ENCODE assay signal across 12 mouse cellular contexts in the genomic region with DNA sequence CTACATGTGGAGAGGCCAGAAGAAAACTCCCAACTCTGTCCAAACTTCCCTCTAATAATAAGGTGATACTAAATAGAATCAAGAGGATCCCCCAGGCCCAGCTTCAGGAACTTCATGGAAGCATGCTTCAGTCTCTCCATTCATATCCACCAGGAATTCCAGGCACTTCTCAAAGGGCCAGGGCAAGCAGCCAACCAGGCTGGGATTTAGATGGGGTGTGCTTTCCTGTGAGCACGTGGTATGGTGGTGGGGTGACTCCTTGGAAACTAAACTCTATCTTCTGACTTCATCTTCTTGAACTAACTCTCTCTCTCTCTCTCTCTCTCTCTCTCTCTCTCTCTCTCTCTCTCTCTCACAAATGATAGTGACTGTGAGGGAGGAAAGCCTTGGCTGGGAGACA.
DNase-seq lines count a peak whose midpoint lies in the region; ATAC-seq lines count a peak whose summit lies in the region.
"Had no signal": no experiment of that assay in that cellular context is flagged by ENCODE, and none has a peak within 500 bp of the region (broad histone marks: within the 10 kb centered on the region; RNA-seq: fewer than 3 reads in every experiment).

No protein-coding gene starts in this region.

- H3K4me3 ChIP-seq in heart, embryonic 12.5 days: no peak overlapping the region
- H3K4me3 ChIP-seq: embryonic facial prominence, embryonic 15.5 days had no signal

- peak overlapping the region; percentile 6; the same call in 1 of the 2 replicates for H3K4me2 ChIP-seq in heart, embryonic 12.5 days
- H3K4me2 ChIP-seq: embryonic facial prominence, embryonic 15.5 days had no signal

- H3K27me3 ChIP-seq in heart, embryonic 12.5 days (replicated peaks): no peaks in the 10 kb centered on the region
- H3K27me3 ChIP-seq: embryonic facial prominence, embryonic 15.5 days had no signal

- H3K9me3 ChIP-seq in heart, embryonic 12.5 days (replicated peaks): no peaks in the 10 kb centered on the region
- H3K9me3 ChIP-seq: embryonic facial prominence, embryonic 15.5 days had no signal

- H3K9ac ChIP-seq in heart, embryonic 12.5 days: no peak overlapping the region
- H3K9ac ChIP-seq: embryonic facial prominence, embryonic 15.5 days; liver, embryonic 14.5 days had no signal

- 0 out of 2 replicates have a peak, but pooled peaks cover 3% of the 10 kb centered on the region for H3K36me3 ChIP-seq in heart, embryonic 12.5 days

- peaks cover 78% of the 10 kb centered on the region for H3K4me1 ChIP-seq in heart, embryonic 12.5 days (replicated peaks)

- 0 out of 2 replicates have a peak, but pooled peaks have one; percentile 20 for ATAC-seq in frontal cortex, adult (ENCODE audit: low TSS enrichment)
- ATAC-seq in heart, embryonic 12.5 days (ENCODE audit: insufficient number of reproducible peaks, low FRiP score): no peak

- peak overlapping the region; percentile 59 for H3K27ac ChIP-seq in heart, embryonic 12.5 days (ENCODE audit: poor library complexity, severe bottlenecking)
- H3K27ac ChIP-seq: liver, embryonic 14.5 days had no signal

- no peak for DNase-seq in frontal cortex, postnatal 14 days (ENCODE audit: low spot score in 2 of 2)
- peak; percentile 87 for DNase-seq in NIH3T3 (ENCODE audit: low read depth)
- DNase-seq in kidney, postnatal 25 days: peak; percentile 87 to 88
- no peak for DNase-seq in thymus, postnatal 10 days (ENCODE audit: low spot score in 2 of 2)
- DNase-seq in thymus, postnatal 36 days: no peak
- DNase-seq in left cerebral cortex, postnatal 36 days (ENCODE audit: low spot score in 2 of 2): no peak
- DNase-seq: cerebellum, adult 8-10 months; thymus, adult 18-20 months had no signal

- intact Hi-C loops in left cerebral cortex, postnatal 36 days (cut with DNase I): no loop called here

- 3% methylated on average over 1 of the region's 1 CpGs for WGBS in heart, embryonic 12.5 days

Comparison
In these comparisons a context has a peak if more than half of its experiments do, and no peak if none do; other contexts are left out.
1. DNase-seq: peak in NIH3T3 (single experiment) and kidney, postnatal 25 days (2 of 2); none in frontal cortex, postnatal 14 days (0 of 2), thymus, postnatal 10 days (0 of 2), thymus, postnatal 36 days (0 of 2) and left cerebral cortex, postnatal 36 days (0 of 2).